Mouse (Mus musculus): ENCODE measurements around the gene Creld1.

The Creld1 gene

DNA sequence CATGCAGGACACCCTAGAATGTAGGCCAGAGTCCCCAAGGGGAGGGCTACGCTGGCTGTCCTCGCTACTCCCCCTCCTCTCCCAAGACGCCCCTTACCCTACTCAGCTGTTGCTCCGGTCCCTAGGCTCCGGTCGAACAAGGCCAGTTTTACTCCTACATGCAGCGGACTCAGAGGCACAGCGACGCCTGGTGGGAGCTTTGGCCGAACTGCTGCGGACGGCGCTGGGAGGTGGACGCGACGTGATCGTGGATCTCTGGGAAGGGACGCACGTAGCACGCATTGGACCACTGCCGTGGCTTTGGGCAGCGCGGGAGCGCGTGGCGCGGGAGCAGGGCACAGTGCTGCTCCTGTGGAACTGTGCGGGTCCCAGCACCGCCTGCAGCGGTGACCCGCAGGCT is 13.7 kb upstream of the Creld1 start:
- in situ Hi-C loops (cut with MboI, MseI), result no loop called here

DNA sequence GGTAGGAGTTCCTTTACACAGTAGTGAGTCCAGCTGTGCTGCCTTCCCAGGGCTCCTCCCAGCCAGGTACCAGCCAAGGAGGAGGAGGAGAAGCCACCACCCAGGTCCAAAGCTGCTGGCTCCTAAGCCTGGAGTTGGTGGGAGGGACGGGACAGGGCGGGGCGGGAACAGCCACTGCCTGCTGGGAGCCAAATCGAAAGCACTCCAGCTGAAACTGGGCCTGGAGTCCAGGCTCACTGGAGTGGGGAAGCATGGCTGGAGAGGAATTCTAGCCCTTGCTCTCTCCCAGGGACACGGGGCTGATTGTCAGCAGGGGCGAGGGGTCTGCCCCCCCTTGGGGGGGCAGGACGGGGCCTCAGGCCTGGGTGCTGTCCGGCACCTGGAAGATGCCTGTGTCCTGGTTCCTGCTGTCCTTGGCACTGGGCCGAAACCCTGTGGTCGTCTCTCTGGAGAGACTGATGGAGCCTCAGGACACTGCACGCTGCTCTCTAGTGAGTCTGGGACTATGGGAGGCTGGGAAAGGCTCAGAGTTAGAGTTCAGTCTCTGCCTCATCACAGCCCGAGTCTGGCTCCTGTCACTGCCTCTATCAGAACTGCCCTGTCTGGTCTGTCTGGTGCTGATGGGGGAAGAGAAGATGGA is 11.7 kb upstream of the Creld1 start, which contains the start of gene Il17rc:
Gene Il17rc (plus strand): TSS at position 131 of the 640 bp plus-strand sequence.
- in situ Hi-C loops (cut with MboI, MseI), result no loop called here

DNA sequence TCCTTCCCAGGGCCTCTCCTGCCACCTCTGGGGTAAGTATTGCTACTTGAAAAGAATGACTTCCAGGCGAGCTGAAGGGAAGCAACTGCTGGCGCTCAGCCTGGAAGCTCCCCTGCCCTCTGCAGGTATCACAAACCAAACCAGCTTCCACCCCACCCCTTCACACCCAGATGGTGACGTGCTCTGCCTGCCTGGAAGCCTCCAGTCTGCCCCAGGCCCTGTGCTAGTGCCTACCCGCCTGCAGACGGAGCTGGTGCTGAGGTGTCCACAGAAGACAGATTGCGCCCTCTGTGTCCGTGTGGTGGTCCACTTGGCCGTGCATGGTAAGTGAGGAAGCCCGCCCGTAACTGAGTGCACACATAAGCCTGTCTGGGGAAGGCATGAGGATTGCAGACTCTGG is 11.0 kb upstream of the Creld1 start:
- in situ Hi-C loops (cut with MboI, MseI), result no loop called here

DNA sequence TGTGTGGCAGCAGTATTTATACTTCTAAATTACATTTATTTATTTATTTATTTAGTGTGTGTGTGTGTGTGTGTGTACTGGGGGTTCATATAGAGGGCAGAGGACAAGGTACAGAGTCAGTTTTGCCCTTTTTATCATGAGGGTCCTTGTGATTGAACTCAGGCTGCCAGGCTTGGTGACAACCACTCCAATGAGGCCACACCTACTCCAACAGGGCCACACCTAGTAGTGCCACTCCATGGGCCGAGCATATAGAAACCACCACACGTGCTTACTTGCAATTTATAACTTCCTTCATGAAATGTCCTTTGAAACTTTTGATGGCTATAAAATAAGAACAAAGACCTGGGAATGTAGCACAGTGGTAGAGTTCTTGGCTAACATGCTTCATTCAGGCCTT is 9.9 kb upstream of the Creld1 start:
- in situ Hi-C loops (cut with MboI, MseI), result no loop called here

DNA sequence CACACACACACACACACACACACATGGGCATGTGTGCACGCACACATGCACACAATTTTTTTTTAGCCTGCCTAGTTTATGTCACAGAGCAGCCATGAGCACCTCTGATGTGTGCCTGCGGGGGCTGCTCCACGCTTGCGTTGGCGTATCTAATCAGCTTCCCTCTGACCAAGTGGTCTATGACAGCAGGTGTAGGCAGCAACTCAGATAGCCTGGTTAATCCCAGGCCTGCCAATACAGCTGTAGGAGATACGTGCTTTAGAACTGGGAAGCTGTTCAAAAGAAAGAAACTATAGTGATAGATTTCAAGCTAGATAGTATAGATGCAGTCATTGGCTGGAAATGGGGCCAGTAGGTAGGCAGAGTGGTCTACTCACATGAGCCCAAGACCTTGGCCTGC is 9.4 kb upstream of the Creld1 start:
- in situ Hi-C loops (cut with MboI, MseI), result no loop called here

DNA sequence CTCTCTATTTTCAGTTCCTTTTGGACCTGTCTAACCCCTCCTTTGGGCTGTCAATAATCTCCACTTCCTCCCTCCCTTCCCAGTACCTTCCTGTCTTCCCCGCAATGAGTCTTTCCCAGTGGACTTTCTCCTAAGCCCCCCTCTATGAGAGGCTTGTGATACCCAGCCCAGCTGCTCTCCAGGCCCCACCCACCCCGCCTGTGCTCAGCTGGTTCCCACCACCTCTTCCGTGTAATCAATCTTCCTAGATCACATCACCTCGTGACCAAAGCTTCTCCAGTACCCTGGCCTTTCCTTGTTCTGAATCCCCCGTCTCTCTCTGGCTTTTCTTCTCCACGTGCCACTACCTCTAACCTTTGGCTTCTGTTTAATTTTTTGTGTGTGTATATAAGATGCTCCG is 5.7 kb upstream of the Creld1 start:
- in situ Hi-C loops (cut with MboI, MseI), result no loop called here

DNA sequence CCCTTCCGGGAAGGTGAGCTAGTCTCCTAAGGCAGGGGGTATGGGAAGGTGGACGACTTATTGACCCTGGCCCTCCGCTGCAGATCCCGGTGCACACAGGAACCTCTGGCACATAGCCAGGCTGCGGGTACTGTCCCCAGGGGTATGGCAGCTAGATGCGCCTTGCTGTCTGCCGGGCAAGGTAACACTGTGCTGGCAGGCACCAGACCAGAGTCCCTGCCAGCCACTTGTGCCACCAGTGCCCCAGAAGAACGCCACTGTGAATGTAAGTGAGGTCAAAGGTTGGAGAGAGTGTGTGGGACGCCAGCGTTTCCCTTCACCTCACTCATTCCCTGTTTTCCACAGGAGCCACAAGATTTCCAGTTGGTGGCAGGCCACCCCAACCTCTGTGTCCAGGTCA is 4.2 kb upstream of the Creld1 start:
- in situ Hi-C loops (cut with MboI, MseI), result no loop called here

DNA sequence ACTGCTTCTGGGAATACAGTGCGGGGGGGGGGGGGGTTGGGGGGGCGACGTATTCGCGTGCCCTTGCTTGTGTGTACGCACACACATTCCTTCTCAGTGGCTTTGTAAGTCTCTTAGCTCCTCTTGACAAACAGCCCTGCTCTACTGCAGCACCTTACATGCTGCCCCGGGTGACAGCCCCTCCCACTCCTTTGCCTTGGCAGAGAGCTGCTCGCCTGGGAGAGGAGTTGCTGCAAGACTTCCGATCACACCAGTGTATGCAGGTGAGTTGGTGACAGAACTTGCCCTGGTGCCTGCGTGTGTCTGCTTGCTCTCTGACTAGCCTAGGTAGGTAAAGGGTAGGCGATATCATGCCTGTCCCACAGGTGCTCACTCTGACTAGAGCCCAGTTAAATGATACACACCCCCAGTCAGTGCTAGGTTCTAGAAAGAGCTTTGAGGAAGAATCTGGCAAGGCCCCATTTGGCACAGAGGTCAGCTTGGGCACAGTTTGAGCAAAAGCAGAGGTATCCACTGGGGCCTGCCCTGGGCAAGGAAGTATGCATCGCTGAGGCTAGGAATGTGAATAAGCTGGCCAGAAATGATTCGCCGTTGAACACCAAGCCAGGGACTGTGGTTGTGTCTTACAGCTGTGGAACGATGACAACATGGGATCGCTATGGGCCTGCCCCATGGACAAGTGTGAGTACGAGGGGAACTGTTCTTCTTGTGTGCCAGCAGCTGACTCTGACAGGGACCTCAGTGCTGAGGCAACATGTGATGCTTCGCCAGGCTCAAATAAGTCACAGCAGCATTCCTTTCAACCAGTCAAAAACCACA is 2.3 kb upstream of the Creld1 start:
- in situ Hi-C loops (cut with MboI, MseI), result no loop called here

DNA sequence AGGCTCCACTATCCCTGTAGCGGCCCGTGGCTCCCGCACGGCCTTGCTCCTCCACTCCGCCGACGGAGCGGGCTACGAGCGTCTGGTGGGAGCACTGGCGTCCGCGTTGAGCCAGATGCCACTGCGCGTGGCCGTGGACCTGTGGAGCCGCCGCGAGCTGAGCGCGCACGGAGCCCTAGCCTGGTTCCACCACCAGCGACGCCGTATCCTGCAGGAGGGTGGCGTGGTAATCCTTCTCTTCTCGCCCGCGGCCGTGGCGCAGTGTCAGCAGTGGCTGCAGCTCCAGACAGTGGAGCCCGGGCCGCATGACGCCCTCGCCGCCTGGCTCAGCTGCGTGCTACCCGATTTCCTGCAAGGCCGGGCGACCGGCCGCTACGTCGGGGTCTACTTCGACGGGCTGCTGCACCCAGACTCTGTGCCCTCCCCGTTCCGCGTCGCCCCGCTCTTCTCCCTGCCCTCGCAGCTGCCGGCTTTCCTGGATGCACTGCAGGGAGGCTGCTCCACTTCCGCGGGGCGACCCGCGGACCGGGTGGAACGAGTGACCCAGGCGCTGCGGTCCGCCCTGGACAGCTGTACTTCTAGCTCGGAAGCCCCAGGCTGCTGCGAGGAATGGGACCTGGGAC is 509 bp upstream of the Creld1 start:
- in situ Hi-C loops (cut with MboI, MseI), result no loop called here

DNA sequence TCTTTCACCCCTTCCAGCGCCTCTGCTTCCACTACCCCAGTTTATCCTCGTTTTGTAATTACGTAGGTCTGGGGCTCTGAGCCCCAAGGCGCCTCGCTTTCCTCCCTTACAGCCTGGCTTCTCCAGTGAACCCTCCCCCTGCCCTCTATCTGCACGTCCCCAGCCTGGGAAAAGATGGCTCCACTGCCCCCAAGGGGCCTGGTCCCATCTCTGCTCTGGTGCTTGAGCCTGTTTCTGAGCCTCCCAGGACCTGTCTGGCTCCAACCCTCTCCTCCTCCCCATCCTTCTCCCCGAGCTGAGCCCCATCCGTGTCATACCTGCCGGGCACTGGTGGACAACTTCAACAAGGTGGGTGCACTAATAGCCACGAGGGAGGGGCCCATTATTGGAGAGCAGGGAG is 632 bp downstream of the Creld1 start:
- in situ Hi-C loops (cut with MboI, MseI), result no loop called here

DNA sequence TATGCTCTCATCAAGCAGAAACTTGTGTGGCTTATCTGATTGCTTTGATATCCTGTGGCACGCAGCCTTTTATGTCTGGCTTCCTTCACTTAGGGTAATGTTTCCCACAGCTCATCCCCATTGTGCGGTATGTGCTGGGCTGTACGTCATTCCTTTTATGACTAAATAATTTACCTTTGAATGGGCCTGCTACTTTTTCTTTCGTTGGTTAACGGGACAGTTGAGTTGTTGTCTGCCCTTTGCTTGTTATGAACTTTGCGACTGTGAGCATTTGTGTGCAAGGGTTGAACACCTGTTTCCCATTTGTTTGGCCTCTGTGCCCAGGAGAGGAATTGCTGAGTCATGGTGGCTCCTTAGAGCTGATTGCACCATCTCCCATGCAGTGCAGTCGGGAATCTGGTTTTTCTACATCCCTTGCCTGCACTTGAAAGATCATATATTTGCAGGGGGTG is 4.1 kb downstream of the Creld1 start:
- in situ Hi-C loops (cut with MboI, MseI), result no loop called here

DNA sequence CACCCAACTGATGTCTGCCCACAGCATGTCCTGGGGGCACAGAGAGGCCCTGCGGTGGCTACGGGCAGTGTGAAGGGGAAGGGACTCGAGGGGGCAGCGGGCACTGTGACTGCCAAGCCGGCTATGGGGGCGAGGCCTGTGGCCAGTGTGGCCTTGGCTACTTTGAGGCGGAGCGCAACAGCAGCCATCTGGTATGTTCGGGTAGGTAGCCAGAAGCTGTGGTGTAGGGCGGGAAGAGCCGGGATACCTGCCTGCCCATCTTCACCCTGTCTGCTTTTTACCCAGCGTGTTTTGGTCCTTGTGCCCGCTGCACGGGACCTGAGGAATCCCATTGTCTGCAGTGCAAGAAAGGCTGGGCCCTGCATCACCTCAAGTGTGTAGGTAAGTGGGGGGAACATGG is 6.3 kb downstream of the Creld1 start:
- in situ Hi-C loops (cut with MboI, MseI), result no loop called here

DNA sequence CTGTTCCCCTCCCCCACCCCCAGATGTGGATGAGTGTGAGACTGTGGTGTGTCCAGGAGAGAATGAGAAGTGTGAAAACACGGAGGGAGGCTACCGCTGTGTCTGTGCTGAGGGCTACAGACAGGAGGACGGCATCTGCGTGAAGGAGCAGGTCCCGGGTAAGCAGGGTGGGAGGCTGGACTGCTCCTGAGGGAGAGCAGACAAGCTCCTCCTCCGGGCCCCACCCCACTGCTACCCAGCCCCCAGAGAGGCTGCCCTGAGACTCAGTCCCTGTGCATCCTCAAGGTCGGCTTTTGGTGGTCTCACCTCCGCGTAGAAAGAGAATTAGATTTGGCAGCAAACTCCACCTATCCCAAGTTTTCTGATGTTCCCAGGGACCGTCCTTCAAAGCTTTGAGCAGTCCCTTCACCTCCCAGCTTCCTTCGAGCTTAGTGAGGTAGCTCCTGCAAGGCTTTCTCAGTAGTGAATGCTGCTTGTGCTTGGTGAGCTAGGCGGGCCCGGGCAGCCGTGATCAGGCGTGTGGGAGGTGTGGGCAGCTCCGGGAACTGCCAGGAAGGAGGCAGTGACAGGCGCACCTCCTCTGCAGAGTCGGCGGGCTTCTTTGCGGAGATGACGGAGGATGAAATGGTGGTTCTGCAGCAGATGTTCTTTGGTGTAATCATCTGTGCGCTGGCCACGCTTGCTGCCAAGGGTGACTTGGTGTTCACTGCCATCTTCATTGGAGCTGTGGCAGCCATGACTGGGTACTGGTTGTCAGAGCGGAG is 9.2 kb downstream of the Creld1 start:
- in situ Hi-C loops (cut with MboI, MseI), result no loop called here

DNA sequence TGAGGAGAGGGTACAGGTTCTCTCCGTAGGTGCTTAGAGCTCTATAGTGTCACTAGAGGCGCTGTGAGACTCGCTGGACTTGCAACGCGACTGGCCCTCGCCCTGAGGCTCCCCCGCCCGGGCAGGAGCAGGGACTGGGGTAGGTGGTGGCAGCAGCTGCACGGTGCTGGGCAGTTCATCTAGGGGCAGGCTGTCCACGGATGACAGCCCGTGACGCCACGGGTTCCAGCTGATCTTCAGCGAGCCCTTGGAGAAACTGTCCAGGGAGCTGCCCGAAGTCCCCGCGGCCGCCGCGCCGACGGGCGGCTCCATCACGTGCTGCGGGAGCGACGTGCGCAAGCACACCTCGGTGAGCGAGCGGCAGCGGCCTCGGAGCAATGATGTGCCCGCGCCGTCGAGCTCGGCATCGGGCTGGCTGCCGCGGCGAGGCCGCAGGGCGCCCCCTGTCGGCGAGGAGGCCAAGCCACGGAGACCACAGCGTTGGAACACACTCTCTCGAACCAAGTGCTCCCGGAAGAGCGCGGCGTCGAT is 11.2 kb downstream of the Creld1 start:
- in situ Hi-C loops (cut with MboI, MseI), result no loop called here

DNA sequence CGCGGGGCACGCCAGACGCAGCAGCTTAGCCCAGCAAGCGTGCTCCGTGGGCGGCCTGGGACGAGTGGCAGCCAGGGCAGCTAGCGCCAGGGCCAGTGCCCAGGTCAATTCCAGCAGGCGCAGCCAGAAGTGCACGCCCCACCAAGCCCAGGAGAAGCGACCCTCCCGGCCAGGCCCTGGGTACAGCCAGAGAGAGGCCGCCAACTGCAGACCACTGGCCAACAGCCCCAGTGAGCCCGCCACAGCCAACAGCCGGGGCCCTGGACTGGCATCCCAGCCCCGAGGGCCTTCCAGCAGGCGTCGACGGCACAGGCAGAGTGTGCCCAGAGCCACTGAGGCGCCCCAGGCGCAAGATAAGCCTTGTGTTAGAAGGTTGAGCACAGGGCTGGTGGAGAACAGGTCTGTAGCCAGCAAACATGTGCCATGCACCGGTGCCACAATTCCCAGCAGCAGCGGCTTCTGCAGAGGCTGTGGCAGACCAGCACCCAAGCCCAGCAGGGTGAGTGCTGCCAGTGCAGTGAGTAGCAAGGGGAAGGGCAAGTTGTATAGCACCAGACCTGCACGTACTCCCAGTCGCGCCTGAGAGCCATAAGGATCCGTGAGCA is 12.1 kb downstream of the Creld1 start:
- in situ Hi-C loops (cut with MboI, MseI), result no loop called here

DNA sequence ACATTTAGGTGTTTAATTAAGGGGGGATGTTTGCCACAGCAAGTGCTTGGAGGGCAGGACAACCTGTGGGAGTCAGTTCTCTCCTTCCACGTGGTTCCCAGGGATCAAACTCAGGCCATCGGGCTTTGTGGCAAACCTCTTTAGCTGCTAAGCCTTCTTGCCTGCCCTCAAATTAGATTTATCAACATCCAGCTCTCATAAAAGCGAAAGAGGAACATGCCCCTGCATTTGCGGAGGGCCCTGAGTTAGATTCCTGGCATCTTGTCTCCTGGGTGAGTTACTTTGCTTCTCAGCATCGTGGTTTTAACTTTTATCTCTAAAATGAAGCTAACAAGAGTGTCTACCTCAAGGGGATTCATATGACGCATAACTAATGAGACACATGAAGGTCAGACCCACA is 16.2 kb downstream of the Creld1 start:
- in situ Hi-C loops (cut with MboI, MseI), result no loop called here

DNA sequence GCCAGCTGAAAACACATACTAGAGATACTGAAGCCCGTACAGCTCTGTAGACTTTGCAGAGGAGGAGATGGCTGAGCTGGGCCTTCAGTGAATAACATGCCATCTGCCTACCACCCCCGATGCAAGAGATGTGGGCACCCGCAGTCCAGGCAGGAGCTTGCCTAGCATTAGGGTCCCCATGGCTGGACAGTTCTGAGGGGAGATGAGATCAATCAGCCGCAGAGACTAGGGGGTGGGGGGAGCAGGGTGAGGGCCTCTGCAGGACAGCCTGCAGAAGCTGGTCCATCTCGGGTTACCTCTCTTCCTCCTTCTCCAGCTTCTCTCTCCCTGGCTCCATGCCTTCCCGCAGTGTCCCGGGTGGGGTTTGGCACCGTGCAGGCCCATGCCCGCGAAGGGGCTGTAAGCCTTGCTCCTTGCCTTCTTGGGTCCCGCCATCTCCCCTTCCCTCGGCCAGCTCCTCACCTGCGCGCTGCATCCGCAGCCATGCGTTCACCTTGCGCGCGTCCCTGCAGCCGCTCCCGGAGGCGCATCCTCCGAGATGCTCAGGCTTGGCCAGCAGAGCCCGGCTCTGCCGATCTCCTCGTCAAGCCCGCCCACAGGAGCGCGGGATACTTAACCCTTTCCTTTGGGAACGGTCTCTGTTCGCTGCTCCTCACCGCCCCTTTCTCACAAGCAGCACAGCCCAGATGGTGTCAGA is 18.4 kb downstream of the Creld1 start, which contains the start of gene Prrt3:
Gene Prrt3 (minus strand): TSS at position 544 of the 697 bp plus-strand sequence.
- in situ Hi-C loops (cut with MboI, MseI), result loop anchor here (10.0 kb wide), 1 partner anchor 1293 kb away; no protein-coding TSS in a partner anchor

DNA sequence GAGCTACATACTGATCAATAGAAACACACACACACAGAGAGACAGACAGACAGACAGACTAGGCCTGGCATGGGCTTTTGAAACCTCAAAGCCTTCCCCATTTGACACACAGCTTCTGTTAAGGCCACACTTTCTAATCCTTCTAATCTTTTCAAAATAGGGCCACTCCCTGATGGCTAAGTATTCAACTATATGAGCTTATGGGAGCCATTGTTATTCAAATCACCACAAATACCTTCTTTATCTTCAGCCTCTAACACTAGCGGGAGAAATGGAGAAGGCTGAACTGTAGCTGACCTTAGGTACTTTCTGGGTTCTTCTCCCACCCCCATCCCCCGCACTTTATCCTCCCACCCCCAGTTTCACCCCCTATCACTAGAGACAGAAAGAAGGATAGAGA is 19.7 kb downstream of the Creld1 start:
- in situ Hi-C loops (cut with MboI, MseI), result loop anchor here (10.0 kb wide), 1 partner anchor 1292 kb away; no protein-coding TSS in a partner anchor

DNA sequence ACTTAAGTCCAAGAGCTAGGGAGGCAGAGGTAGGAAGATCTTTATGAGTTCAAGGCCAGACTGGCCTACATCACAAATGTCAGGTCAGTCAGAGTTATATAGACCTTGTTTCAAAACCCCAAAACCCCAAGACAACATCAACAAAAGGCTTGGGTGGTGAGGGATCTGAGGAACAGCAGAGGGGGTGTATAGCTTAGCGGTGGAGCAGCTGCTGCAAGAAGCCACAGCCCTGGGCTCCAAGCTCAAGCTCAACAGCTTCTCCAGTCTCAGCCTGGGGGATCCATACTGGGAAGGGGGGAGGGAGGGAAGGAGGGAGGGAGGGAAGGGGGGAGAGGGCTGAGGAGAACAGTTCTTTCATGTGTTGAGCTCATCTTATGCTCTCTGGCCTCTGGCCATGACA is 22.6 kb downstream of the Creld1 start:
- in situ Hi-C loops (cut with MboI, MseI), result loop anchor here (10.0 kb wide), 1 partner anchor 1289 kb away; no protein-coding TSS in a partner anchor

DNA sequence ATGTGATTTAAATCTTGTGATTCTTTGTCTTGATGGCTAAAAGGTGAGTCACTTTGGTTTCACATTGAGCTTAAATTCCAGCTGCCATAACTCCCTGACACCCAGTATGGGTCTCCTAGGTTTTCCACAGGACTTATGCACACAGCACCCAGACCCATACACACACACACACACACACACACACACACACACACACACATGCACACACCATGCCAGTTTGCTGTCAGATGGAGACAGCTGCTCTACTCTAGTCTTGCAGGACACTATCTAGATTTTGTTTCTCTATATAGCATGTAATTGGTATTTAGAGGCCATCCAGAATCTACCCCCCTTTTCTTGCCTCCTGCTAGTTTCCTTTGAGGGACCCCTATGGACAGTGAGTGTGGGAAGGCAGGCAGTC is 24.0 kb downstream of the Creld1 start:
- in situ Hi-C loops (cut with MboI, MseI), result loop anchor here (10.0 kb wide), 1 partner anchor 1288 kb away; no protein-coding TSS in a partner anchor
